Mouse (Mus musculus): Measurements from ENCODE around the gene Podxl2.

Podxl2 gene

DNA sequence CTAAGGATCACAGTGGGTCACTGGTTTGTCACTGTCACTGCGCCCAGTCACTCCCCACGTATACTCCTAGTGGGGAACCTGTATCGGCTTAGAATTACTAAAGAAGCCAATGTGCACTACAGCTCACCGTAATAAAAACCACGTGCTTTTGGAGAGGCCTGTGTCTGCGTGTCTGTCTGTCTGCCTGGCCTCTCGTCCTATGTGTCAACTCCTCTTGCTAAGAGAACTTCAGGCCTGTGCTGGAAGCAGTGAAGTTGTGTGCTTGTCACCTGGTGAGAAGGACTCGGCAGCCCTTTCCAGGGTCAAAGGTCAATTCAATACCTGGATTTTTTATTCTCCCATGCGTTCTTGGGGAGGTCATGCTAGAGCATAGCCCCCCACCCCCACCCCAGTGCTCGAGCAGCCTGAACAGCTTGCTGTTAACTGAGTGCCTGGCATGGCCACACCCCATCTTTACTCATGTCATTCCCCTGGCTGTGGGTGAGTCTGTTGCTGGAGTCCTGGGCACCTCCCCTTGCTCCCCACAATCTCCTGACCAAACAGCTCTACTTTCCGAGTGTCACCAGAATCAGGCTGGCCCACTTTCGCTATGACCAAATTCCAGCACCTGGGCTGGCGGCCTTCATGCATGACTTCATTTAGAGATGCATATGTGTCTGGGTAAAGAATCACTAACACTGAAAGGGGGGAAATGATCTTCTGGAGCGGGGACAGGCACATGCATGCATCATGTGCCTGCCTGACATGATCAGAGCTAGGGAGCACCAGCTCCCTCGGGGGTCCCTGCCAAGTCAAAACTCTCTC lies 46.4 kb downstream of the Podxl2 start:
- in situ Hi-C loops (cut with MboI, MseI): no loop called here

DNA sequence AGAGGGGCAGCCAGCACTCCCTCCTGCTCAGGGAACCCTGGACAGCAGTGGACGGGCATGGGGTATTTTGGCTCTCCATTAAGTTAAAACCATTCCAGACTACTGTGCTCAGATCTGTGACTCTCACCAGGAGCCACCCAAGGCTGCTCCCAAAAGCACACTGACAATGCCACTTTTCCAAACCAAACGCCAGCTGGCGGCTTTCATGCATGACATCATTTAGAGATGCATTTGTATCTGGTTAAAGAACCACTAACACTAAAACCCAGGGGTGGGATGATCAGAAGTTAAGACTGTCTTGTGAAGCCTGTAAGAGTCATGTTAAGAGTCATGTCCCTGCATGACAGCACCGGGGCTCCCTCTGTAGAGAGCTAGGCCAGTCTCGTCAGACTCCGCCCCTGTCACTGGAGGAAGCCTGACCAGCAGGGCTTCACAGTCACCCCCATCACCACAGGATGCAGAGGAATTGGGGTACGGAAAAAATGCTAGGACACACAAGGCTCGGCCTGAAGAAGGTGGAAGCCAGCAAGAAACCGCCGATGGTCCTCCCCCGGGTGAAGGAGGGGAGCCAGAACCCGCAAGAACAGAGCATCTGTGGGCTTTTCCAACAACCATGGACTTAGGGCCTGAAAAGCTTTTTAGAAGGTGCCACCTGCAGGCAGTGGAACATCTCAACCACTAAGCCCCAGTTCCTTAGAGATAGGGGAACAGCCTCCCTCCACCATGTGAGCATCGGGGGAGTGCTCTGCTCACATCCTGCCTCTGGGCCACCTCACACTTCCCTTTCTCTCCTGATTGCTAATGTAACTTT lies 47.2 kb downstream of the Podxl2 start:
- in situ Hi-C loops (cut with MboI, MseI): no loop called here

DNA sequence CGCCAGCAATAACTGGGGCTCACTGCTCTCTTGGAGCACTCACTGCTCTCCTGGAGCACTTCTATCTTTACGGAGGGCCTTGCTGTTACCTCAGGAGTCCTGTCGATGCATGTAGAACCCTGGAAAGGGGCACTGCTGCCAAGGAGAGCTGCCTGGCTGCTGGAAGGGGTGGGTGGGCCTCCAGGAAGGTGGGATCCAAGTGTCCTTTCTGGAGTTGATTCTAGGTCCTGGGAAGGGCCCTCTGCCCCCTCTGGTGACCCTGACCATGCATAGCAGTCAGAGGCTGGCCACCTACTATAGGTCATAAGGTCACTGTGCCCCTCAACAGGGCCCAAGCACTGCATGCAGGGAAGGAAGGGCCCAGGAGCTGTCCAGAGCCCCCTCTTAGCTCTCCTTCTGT lies 47.9 kb downstream of the Podxl2 start:
- in situ Hi-C loops (cut with MboI, MseI): no loop called here

DNA sequence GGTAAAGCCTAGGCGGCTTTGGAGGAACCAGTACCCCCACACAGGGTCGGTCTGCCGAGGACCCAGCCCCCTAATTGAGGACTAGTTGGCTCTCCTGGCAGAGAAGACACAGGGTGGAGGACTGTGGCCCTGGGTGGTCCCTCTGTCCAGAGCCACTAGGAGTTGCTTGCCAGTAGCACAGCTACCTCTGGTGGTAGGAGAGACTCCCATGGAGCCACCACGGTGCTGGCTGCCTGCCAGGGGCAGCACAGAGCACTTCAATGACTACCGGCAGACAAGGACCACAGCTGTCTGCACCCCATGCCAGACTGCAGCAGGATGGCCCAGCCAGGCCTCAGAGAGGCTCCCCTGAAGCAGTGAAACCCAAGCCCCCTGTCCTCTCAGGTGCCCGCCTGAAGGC lies 48.3 kb downstream of the Podxl2 start:
- in situ Hi-C loops (cut with MboI, MseI): no loop called here

DNA sequence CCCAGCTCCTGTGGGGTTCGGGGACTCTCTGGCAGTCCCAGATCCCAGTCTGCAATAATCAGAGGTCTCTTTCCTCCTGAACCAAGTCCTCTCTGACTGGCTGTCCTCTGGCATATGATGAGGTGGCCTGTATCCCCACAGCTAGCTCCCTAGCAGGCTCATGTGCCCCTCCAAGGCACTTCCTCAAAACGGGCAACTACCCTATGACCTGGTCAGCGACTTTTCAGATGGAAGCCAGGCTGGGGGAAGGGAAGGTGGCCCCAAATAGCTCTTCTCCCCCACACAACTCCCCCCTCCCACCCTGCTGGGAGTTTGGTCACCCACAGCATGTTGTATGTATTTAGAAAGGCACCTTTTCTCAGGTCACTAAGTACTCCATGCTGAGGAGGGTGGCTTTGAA lies 48.8 kb downstream of the Podxl2 start:
- in situ Hi-C loops (cut with MboI, MseI): no loop called here

DNA sequence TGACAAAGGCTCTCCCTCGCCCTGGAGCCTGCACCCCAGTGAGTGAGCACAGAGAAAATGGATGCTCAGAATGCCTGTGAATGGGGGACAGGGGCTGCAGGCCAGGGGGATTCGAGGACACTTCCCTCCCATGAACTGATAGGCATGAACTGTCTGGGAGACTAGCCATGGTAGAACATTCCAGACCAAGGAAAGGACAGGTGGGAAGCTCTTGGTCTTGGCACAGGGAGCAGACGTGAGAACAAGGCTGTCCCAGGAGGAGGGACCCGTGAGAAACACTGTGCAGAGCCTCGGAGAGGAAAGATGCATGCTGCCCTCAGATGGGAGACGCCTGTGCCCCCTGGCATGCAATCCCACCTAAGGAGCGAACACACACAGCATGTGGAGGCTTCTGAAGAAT lies 50.7 kb downstream of the Podxl2 start:
- in situ Hi-C loops (cut with MboI, MseI): no loop called here

DNA sequence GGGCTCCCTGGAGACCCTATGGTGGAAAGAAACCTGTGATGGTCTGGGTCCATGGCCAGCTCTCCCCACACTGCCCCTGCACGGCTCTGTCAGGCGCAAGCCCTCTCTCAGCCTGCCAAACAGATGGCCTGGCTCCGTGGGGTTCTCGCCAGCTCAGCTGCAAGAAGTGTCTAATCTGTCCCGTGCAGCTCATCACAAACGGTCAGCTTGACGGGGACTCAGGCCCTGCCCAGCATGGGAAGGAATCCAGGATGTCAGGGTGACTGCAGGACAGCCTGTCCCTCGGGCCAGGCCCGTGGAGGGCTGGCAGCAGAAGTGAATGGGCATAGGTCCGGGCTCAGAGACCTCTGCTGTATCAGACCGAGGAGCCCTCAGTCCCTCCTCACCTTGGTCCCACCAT lies 52.9 kb downstream of the Podxl2 start:
- in situ Hi-C loops (cut with MboI, MseI): no loop called here

DNA sequence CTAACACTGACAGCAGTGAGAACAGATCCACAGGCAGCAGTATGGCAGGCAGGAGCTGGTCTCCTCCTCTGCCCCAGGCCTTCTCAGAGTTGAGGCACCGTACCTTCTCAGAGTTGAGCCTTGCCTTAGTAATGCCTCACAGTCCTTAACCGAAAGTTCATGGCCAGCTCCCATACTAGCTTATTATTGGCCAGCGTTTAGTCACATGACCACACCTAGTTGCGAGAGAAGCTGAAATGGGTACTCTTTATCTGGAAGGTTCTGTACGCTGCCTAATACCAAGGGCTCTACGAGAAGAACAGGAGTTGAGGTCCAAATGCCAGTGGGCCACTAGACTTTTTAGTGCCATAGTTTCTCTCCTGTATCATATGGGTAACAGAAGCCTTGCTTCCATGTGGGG lies 53.5 kb downstream of the Podxl2 start:
- in situ Hi-C loops (cut with MboI, MseI): no loop called here

DNA sequence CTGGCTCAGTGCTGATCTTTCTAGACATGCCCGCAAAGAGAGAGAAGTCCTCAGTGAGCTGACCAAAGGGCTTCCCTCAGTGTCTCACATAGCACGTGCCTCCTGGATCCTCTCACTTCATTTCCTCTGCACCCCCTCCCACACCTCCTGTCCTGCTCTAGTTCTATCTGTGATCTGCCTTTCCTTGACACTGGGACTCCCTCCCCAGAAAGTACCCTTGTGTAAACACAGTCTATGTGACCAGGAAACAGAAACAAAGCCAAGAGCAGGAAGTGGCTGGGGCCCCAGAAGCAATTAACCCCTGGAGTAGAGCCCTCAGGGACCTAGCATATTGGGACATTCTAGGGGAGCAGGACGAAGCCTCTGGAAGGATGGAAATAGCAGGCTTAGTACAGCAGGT lies 54.0 kb downstream of the Podxl2 start:
- in situ Hi-C loops (cut with MboI, MseI): no loop called here

DNA sequence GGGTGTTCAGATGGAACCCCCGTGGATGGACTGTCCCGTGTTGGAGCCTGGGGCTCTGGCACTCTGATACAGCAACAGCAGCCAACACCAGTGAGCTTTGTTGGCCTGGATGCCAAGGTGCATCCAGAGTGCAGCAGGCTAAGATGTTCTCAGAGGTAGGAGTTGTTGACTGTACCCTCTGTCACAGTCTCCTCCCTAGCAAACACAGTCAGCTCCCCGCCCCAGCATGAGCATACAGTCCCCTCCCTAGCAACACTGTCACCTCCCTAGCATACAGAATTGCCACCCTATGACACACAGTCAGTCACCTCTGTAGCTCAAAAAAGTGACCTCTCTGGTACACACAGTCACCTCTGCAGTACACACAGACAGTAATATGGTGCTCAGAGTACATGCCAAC lies 57.9 kb downstream of the Podxl2 start:
- in situ Hi-C loops (cut with MboI, MseI): no loop called here

DNA sequence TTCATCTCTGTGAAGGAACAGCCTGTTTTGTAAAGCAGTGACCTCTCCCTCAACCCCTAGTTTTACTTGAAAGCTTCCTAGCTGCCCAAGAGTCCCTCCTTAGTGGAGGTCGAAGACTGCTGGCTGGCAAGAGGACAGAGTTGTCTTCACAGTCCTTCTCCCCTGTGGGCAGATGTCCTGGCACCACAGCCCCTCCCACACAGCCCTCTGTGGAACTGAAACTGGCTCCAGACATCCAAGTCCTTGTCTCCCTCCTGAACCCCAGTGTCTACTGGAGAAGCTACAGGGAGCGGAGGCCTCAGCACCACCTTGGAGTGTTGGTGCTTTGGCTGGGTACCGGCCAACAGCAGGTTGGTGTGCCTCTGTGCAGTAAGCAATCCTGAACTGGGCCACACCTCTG lies 59.4 kb downstream of the Podxl2 start:
- in situ Hi-C loops (cut with MboI, MseI): no loop called here

DNA sequence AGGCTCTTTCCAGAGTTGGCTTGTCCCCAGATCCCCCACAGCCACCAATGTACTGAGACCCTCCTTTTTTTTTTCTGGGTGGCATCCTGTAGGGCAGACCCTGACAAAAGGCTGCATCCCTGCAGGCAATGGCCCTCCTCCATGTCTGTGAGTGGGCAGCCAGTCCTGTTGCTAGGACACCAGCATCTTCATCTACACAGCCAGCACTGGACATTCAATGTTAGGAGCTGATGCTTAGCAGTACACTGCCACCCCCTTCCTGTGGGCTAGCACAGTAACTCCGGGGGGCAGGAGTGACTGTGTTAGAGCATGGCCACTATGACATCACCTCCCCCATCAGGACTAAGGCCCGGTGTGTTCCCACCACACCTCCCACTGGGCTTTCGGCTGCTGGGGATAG lies 59.8 kb downstream of the Podxl2 start:
- in situ Hi-C loops (cut with MboI, MseI): no loop called here

DNA sequence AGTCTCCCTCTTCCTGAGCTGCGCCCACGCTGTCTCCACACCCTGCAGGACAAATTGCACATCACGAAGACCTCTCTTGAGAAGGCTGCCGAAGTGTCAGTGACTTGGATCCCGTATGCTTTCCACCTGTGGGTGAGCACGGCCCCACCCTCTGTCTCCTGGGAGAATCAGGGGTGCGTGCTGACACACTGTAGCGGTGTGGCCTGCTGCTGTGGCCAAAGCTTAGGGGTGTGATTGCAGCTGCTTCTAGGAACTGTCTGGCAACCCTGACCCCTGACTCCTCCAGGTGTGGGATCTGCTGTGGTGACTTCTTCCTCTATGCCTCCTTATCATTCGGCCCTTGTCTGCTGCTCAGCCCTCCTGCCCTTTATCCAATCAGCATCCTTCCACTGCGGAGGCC lies 61.0 kb downstream of the Podxl2 start:
- in situ Hi-C loops (cut with MboI, MseI): no loop called here

DNA sequence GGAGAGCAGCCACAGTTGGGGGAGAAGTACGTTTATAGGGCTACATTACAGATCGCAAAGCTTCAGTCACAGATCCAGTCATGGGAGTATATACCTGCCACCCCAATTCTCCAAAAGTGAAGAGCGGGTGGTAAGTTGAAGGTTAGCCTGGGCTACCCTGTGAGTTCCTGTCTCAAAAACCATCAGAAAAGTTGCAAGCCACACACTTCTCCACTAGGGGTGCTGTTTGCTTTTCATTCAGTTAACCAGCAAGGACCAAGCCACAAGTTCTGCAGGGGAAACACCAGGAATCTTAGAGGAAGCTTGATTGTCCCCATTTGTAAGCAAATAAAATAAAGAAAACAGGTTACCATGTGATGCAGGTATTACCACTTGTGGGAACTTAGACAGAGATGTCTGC lies 62.0 kb downstream of the Podxl2 start:
- in situ Hi-C loops (cut with MboI, MseI): no loop called here

DNA sequence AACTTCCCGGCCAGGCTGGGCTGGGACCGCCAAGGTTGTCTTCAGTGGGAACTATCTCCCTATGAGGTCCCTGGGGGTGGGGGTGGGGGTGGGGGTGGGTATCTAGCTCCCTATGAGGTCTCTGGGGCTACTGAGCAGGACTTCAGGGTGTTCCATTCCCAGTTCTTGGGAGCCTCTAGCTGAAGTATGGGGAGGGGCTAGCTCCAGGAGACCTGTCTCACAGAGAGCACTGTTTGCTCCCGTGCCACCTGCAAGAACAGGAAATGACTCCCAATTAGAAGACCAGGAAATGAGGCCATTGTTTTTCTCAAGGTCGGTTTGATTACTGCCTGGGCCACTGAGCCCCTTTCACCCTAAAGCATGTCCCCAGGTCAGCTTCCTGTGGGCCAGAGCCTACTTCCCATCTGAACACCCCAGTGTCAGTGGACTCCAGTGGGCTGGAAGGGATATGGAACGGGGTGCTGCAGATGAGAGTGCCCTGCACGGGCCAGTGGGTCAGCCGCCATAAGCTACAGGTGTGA lies 62.9 kb downstream of the Podxl2 start:
- in situ Hi-C loops (cut with MboI, MseI): no loop called here

DNA sequence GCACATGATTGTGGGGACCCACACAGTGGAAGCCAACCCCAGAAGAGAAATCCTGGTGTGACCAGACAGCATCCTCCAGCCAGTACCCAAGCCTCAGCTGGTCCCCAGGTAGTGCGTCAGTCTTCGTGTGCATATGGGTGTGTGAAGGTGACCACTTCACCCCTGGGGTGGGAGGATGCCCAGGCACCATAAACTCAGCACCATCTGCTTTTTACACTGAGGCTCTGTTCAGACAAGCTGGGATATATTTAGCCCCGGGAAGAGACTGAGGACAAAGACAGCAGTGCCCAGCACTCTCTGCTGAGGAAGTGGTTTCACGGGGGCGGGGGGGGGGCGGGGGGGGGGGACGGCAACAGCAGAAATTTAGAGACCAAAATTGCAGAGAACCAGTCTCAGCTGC lies 63.4 kb downstream of the Podxl2 start:
- in situ Hi-C loops (cut with MboI, MseI): no loop called here

DNA sequence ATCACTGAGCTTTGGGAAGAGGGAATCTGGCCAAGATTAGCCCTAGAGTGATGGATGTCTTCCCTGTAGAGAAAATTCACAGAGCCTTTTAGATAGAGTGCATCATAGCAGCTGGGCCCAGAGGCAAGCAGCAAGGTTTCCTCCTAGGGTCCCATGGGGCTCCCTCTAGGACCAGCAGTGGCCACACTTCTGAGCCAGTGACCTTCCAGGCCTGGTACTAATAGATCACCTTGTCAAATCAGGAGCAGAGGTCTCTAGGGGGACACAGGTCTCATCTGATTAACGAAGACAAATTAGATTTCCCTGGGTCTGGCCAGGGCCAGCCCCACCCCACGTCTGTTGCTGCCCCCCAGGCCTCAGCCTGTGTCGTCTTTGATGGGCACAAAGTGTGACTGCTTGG lies 64.6 kb downstream of the Podxl2 start:
- in situ Hi-C loops (cut with MboI, MseI): no loop called here

DNA sequence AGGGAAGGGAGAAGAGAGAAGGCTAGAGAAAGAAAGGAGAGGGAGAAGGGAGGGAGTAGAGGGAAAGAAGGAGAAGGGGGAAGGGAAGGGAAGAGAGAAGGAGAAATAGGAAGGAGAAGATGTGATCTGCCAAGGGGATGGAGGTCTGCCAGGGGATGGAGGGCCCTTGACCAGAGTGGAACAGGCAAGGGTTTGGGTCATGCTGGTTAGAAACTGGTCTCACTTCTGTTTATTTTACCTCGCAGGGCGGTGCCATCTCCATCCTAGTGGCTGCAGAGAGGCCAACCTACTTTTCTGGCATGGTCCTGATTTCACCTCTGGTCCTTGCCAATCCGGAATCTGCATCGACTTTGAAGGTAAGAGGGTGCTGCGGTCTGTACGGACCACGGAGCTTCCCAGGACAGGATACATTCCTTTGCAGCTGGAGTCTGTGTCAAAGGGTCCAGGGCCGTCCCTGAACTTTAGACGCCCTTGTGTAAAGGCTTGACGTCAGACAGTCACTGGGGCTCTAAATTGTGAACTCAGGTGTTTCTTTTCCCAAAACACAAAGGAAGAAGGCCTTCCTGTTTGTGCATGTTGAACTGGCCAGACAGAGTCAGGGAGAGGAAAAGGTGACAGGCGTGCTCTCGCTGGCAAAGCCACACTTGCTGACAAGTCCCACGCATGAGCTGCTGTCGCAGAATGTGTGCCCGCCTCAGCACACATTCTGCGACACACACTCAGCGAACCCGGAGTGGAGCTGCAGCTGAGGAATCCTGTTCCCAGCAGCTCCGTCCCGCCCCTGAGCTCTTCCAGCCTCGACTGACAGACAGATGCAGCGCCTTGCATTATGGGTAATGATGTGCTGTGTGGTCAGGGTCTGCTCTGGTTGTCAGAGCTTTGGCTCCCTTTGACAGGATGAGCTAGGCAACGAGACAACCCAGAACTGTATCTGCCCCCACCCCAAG lies 65.5 kb downstream of the Podxl2 start:
- in situ Hi-C loops (cut with MboI, MseI): no loop called here

DNA sequence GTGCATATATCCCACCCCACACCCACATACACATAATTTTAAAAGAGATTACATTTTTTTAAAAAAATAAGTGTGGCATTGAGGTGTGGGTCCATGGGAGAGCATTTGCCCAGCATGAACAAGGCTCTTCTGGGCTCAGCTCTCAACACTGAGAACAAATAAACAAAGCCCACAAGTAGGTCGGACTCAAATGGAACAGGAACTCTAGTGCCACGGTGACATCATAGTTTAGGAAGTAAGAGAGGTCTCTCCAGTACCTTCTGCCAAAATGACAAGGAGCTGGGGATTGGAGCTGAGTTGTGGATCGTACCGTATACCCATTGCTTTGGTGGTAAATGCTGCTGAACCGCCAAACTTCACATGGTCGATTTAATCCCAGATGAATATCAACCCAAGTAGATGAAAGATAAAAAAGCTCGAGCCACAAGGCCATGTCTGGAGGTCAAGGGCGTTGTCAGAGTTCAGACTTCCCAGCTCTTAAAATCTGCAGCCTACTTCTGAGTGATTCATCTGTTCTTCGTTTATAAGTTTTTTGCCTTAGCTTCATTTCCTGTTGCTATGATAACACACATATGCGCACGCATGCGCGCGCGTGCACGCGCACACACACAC lies 69.8 kb downstream of the Podxl2 start:
- in situ Hi-C loops (cut with MboI, MseI): loop anchor here (5.0 kb wide), 1 partner anchor 63 kb away; no protein-coding TSS in a partner anchor

DNA sequence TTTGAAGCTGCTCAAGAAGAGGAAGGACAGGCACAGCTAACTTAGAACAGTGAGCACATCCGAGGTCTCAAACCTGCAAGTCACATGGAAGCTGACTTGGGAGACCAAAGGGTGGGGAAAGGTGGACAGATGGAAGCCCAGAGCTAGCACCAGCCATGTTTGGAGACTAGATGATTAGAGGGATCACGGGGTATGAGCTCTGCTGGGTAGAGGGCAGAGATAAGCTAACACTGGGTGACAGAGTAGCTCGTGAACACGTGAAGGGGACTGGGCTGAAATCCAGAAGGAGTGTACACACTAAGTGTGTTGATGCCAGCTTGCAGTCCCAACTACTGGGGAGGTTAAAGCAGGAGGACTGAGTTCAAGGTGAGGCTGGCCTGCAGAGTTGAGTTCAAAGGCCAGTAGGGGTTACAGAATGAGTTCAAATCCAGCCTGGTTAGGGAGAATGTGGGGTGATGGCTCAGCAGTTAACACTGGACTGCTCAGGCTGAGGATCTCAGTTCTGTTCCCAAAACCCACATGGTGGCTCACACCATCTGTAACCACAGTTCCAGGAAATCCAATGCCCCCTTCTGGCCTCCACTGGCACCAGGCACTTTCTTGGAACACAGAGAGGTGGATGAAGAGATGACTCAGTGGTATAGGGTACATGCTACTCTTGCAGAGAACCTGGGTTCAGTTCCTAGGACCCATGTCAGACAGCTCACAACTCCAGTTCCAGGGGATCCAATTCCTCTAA lies 70.7 kb downstream of the Podxl2 start:
- in situ Hi-C loops (cut with MboI, MseI): loop anchor here (5.0 kb wide), 1 partner anchor 62 kb away; no protein-coding TSS in a partner anchor

All from regulatory T cell (primary cell).